In genomic region chr6:98113708-98114107, GRCm38 (mm10) we compare ENCODE assay signal across 8 mouse cellular contexts.
DNase-seq lines count a peak whose midpoint lies in the region; ATAC-seq and TF ChIP-seq lines count a peak whose summit lies in the region.

No protein-coding gene starts in this region.

- DNase-seq in R1 (ENCODE audit: low read depth, low spot score) (peak; percentile 62), MN1 (ENCODE audit: low spot score) (no peak)
- DNase-seq in embryonic facial prominence, embryonic 11.5 days (ENCODE audit: low spot score), result peak; percentile 64
- DNase-seq in kidney, adult 8-10 months, result peak; percentile 8 to 14
- peak; percentile 36 for DNase-seq in lung, postnatal 36 days
- DNase-seq in stomach, postnatal 0 days (ENCODE audit: low spot score), result no peak
- DNase-seq in adrenal gland, adult (ENCODE audit: inconsistent age in 2 of 2, low spot score in 1 of 2), result no peak
- no peak for DNase-seq in cerebellum, adult 18-20 months

- H3K9ac ChIP-seq in embryonic facial prominence, embryonic 11.5 days (replicated peaks; ENCODE audit: low read length), result no peak overlapping the region
- no peak overlapping the region for H3K9ac ChIP-seq in stomach, postnatal 0 days (ENCODE audit: low read length)

- peak overlapping the region; percentile 60; the same call in 1 of the 2 replicates for H3K27ac ChIP-seq in embryonic facial prominence, embryonic 11.5 days (replicated peaks; ENCODE audit: low read depth, low read length)
- no peak overlapping the region for H3K27ac ChIP-seq in stomach, postnatal 0 days (replicated peaks)

- no peaks in the 10 kb centered on the region for H3K9me3 ChIP-seq in embryonic facial prominence, embryonic 11.5 days (replicated peaks; ENCODE audit: control insufficient read depth, low read length)
- H3K9me3 ChIP-seq in stomach, postnatal 0 days (ENCODE audit: control insufficient read depth, low read length), result no peaks in the 10 kb centered on the region

- WGBS in embryonic facial prominence, embryonic 11.5 days, result 11% methylated on average over 7 of the region's 7 CpGs
- WGBS in stomach, postnatal 0 days, result 31% methylated on average over 7 of the region's 7 CpGs

- H3K4me1 ChIP-seq in embryonic facial prominence, embryonic 11.5 days (ENCODE audit: control insufficient read depth, insufficient read depth, low read length), result peaks cover 2% of the 10 kb centered on the region; the same call in 1 of the 2 replicates
- no peaks in the 10 kb centered on the region for H3K4me1 ChIP-seq in stomach, postnatal 0 days (replicated peaks; ENCODE audit: control insufficient read depth, insufficient read depth)

- TF ChIP-seq CTCF in stomach, postnatal 0 days (IDR thresholded peaks at IDR 0.05; ENCODE audit: low read depth), result no peak

- no peak for ATAC-seq in embryonic facial prominence, embryonic 11.5 days (replicated peaks; ENCODE audit: insufficient number of reproducible peaks, low FRiP score, low TSS enrichment, low read depth)
- ATAC-seq in stomach, postnatal 0 days (ENCODE audit: low FRiP score, low TSS enrichment), result no peak

- no peak overlapping the region for H3K4me3 ChIP-seq in embryonic facial prominence, embryonic 11.5 days (ENCODE audit: low read depth, low read length)
- H3K4me3 ChIP-seq in stomach, postnatal 0 days (ENCODE audit: low read depth, low read length), result no peak overlapping the region

- H3K36me3 ChIP-seq in embryonic facial prominence, embryonic 11.5 days (replicated peaks; ENCODE audit: control insufficient read depth, insufficient read depth, low read depth, low read length), result no peaks in the 10 kb centered on the region
- no peaks in the 10 kb centered on the region for H3K36me3 ChIP-seq in stomach, postnatal 0 days (ENCODE audit: control insufficient read depth, insufficient read depth, low read length)

- H3K4me2 ChIP-seq in embryonic facial prominence, embryonic 11.5 days (ENCODE audit: low read depth, low read length), result no peak overlapping the region
- 0 out of 2 replicates have a peak overlapping the region, but pooled peaks have one; percentile 19 for H3K4me2 ChIP-seq in stomach, postnatal 0 days (replicated peaks; ENCODE audit: low read depth)

- no peaks in the 10 kb centered on the region for H3K27me3 ChIP-seq in embryonic facial prominence, embryonic 11.5 days (ENCODE audit: control insufficient read depth, insufficient read depth, low read length)
- no peaks in the 10 kb centered on the region for H3K27me3 ChIP-seq in stomach, postnatal 0 days (ENCODE audit: control insufficient read depth, insufficient read depth, low read length)

- no peak for TF ChIP-seq EP300 in stomach, postnatal 0 days (optimal IDR thresholded peaks at IDR 0.05)

Comparison
In these comparisons a context has a peak if more than half of its experiments do, and no peak if none do; other contexts are left out.
1. DNase-seq: peak in R1 (single experiment), embryonic facial prominence, embryonic 11.5 days (single experiment), kidney, adult 8-10 months (2 of 2) and lung, postnatal 36 days (single experiment); none in stomach, postnatal 0 days (single experiment), adrenal gland, adult (0 of 2), MN1 (single experiment) and cerebellum, adult 18-20 months (0 of 2).